Mouse (Mus musculus): ENCODE data around the gene Wdr70. TPM values are rescaled to one million over a fixed set of nuclear protein-coding genes. Genes with fewer than 3 reads are reported as not detected.
A peak's percentile ranks its signal among the peaks of the same experiment; 100 is the strongest.

The Wdr70 gene
- polyA plus RNA-seq, 1 experiment = 36.1 TPM

DNA sequence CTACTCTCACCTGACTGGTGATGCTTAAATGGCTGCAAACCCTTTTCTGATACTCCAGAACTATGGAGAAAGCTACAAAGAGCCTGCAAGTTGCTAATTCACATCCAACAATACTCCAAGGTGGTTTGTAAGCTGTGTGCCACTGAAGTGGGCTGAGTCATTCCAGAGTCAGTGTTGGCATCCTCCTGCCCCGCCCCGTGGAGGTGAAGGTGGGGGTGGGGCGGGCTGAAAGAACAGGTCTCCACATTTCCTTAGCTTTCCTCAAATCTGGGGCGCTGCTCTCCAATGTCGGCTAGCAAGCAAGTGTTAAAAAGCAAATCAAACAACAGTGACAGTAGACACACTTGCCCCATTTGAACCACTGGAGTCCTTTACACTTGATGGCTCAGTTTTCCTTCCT, 208.7 kb downstream of the Wdr70 start:
- no peak overlapping the region for H3K27ac ChIP-seq (ENCODE audit: insufficient read depth, low read length)
- 89% methylated on average over 5 of the region's 5 CpGs for WGBS
- no peak overlapping the region for H3K4me3 ChIP-seq (replicated peaks; ENCODE audit: insufficient read depth, low read depth, low read length)
- no peaks in the 10 kb centered on the region; the same call in 1 of the 2 replicates for H3K27me3 ChIP-seq (ENCODE audit: control insufficient read depth, insufficient read depth, low read length)
- 0 out of 2 replicates have a peak, but pooled peaks cover 2% of the 10 kb centered on the region for H3K4me1 ChIP-seq (ENCODE audit: control insufficient read depth, insufficient read depth, low read length)
- no peak for DNase-seq
- no peak for TF ChIP-seq POLR2A (IDR thresholded peaks at IDR 0.05; ENCODE audit: borderline replicate concordance, insufficient read depth, low read length)
- TF ChIP-seq CTCF (IDR thresholded peaks at IDR 0.05; ENCODE audit: borderline replicate concordance, insufficient read depth, low read depth, low read length) = no peak

DNA sequence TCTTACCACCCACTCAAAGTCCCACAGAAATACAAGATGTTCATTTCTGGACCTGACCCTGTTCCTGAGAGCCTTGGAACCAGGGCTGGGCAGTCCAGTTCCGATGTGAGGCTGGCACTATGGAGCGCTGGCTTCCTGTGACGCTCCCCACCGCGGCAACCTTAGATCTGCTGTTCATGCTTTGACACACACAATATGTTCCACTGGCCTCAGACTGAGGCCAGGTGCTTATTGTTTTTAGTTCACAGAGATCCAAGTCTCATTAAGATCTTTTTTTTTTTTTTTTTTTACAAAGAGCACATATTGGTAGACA, 209.7 kb downstream of the Wdr70 start:
- Histone ChIP-seq H3K4me3 (replicated peaks; ENCODE audit: insufficient read depth, low read depth, low read length) (no peak overlapping the region), H3K4me1 (ENCODE audit: control insufficient read depth, insufficient read depth, low read length) (0 out of 2 replicates have a peak, but pooled peaks cover 2% of the 10 kb centered on the region), H3K27ac (ENCODE audit: insufficient read depth, low read length) (no peak overlapping the region), H3K27me3 (ENCODE audit: control insufficient read depth, insufficient read depth, low read length) (no peaks in the 10 kb centered on the region; the same call in 1 of the 2 replicates)
- 22% methylated on average over 5 of the region's 5 CpGs for WGBS
- peak in 1 of 2 experiments; percentile 11 for DNase-seq
- TF ChIP-seq POLR2A (IDR thresholded peaks at IDR 0.05; ENCODE audit: borderline replicate concordance, insufficient read depth, low read length) (no peak), CTCF (IDR thresholded peaks at IDR 0.05; ENCODE audit: borderline replicate concordance, insufficient read depth, low read depth, low read length) (no peak)

DNA sequence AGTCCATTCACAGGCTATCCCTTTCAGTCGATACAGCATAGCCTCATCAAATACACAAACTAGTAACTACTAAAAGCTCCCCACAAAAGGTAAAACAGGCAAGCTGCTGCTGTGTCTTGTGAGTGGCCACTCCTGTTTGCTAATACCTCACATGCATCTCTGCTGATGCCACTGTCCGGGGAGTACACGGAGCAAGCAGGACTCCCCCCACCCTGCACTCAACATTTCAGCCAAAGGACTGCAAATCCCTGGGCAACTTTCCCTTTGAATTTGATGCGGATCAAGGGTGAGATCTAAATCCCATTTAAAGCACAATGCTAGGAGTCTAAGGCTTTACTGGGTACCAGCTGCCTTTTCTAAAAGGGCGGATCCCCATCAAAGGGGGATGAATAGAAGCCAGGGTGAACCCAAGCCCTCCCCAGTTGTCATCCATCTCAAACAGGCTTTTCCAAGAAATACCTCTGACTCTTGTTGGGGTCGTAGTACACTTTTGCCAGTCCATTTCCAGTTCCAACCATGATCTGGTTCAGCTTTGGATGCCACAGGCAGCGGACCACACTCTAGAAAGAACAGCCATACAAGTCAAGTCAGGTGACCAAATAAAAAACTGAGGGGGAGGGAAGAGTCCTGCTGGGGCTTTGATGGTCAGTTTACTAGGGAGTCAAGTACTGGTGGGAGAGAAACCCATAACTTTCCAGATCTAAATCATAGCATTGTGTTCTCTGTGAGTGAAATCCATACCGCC, 210.2 kb downstream of the Wdr70 start:
- H3K4me3 ChIP-seq (replicated peaks; ENCODE audit: insufficient read depth, low read depth, low read length) = no peak overlapping the region
- H3K4me1 ChIP-seq (ENCODE audit: control insufficient read depth, insufficient read depth, low read length) = 0 out of 2 replicates have a peak, but pooled peaks cover 2% of the 10 kb centered on the region
- DNase-seq = no peak
- TF ChIP-seq CTCF (IDR thresholded peaks at IDR 0.05; ENCODE audit: borderline replicate concordance, insufficient read depth, low read depth, low read length) (no peak), POLR2A (IDR thresholded peaks at IDR 0.05; ENCODE audit: borderline replicate concordance, insufficient read depth, low read length) (no peak)
- no peak overlapping the region for H3K27ac ChIP-seq (ENCODE audit: insufficient read depth, low read length)
- 86% methylated on average over 8 of the region's 8 CpGs for WGBS
- no peaks in the 10 kb centered on the region; the same call in 1 of the 2 replicates for H3K27me3 ChIP-seq (ENCODE audit: control insufficient read depth, insufficient read depth, low read length)

DNA sequence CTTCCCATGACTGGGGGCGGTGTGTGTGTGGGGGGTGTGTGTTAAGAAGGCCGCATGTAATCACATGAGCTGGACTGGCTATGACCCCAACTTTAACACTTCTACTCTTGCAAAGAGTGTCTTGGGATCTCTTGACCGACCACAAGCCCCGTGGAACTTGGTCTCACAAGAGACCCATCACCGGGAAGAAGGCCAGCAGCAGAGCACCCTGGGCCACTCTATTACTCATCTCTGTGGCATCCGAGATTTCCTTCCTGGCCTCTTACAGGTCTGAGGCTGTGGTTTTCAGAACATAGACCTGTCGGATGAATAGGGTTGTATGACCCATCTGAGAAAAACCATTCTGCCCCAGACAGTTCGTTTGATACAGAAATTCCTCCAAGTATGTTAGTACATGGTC, 212.4 kb downstream of the Wdr70 start:
- TF ChIP-seq POLR2A (IDR thresholded peaks at IDR 0.05; ENCODE audit: borderline replicate concordance, insufficient read depth, low read length) (no peak), CTCF (IDR thresholded peaks at IDR 0.05; ENCODE audit: borderline replicate concordance, insufficient read depth, low read depth, low read length) (no peak)
- no peak overlapping the region for H3K4me3 ChIP-seq (replicated peaks; ENCODE audit: insufficient read depth, low read depth, low read length)
- 87% methylated on average over 8 of the region's 8 CpGs for WGBS
- no peaks in the 10 kb centered on the region for H3K27me3 ChIP-seq (ENCODE audit: control insufficient read depth, insufficient read depth, low read length)
- no peak overlapping the region for H3K27ac ChIP-seq (ENCODE audit: insufficient read depth, low read length)
- H3K4me1 ChIP-seq (ENCODE audit: control insufficient read depth, insufficient read depth, low read length) = 0 out of 2 replicates have a peak, but pooled peaks cover 2% of the 10 kb centered on the region
- DNase-seq = no peak

DNA sequence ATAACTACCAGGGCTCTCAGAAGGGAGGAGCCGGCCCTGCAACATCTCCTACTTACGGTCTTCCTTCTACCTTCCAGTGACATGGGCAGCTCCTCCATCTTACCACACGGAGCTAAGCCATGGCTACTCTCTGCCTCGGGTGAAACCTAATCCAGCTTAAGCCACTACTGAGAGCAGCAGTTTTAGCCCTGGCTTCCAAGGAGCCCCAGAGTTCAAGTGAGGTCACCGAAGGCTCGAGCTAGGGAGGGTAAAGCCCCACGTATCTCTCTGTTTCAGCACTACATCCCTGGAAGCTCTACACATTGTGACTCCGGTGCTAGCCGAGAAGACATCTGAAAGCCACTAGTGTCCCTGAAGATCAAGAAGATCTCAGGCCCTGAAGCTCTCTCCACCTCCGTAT, 213.9 kb downstream of the Wdr70 start:
- Histone ChIP-seq H3K27ac (ENCODE audit: insufficient read depth, low read length) (no peak overlapping the region), H3K4me1 (ENCODE audit: control insufficient read depth, insufficient read depth, low read length) (0 out of 2 replicates have a peak, but pooled peaks cover 2% of the 10 kb centered on the region), H3K27me3 (ENCODE audit: control insufficient read depth, insufficient read depth, low read length) (no peaks in the 10 kb centered on the region), H3K4me3 (replicated peaks; ENCODE audit: insufficient read depth, low read depth, low read length) (no peak overlapping the region)
- no peak for TF ChIP-seq CTCF (IDR thresholded peaks at IDR 0.05; ENCODE audit: borderline replicate concordance, insufficient read depth, low read depth, low read length)
- TF ChIP-seq POLR2A (IDR thresholded peaks at IDR 0.05; ENCODE audit: borderline replicate concordance, insufficient read depth, low read length) = no peak
- no peak for DNase-seq
- WGBS = 81% methylated on average over 10 of the region's 10 CpGs

DNA sequence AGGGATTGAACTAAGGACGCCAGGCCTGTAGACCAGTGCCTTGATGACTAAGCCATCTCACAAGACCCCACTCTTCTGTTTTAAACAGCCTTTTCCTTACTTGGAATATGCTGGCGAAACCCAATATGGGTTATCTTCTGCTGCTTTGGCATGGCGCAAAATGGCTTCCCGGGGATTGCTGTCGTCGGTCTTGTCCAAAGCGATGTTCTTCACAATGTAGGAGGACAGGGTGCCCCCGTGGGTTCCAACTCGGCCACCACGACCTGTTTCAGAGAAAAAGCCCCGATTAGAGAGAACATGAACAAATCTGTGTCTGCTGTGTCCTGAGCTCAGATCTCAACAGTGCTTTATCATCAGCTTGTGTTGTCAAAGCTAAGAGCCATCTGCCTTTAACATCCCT, 214.8 kb downstream of the Wdr70 start:
- TF ChIP-seq POLR2A (IDR thresholded peaks at IDR 0.05; ENCODE audit: borderline replicate concordance, insufficient read depth, low read length) (no peak), CTCF (IDR thresholded peaks at IDR 0.05; ENCODE audit: borderline replicate concordance, insufficient read depth, low read depth, low read length) (no peak)
- no peaks in the 10 kb centered on the region for H3K27me3 ChIP-seq (ENCODE audit: control insufficient read depth, insufficient read depth, low read length)
- DNase-seq = no peak
- no peaks in the 10 kb centered on the region for H3K4me1 ChIP-seq (ENCODE audit: control insufficient read depth, insufficient read depth, low read length)
- 92% methylated on average over 11 of the region's 11 CpGs for WGBS
- no peak overlapping the region for H3K27ac ChIP-seq (ENCODE audit: insufficient read depth, low read length)
- H3K4me3 ChIP-seq (replicated peaks; ENCODE audit: insufficient read depth, low read depth, low read length) = no peak overlapping the region

DNA sequence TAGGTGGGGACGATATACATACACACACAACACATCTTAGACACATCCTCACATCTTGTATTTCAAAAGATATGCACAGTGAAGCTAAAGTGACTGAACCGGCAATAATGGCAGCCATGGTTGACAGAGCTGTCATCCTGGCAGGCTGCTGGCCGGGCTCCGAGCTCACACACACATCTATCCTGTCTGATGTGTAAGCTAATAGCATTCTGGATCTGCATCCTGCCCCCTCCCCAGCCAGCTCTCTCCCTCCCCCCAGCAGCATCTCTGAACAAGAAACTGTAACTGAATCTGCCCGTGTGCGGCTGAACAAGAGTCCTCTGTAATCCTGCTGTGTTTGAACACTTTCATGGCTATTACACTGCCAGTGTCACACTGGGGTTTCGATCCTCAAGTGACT, 219.1 kb downstream of the Wdr70 start:
- H3K27me3 ChIP-seq (ENCODE audit: control insufficient read depth, insufficient read depth, low read length) = no peaks in the 10 kb centered on the region; the same call in 1 of the 2 replicates
- WGBS = 46% methylated on average over 7 of the region's 7 CpGs
- no peak overlapping the region for H3K4me3 ChIP-seq (replicated peaks; ENCODE audit: insufficient read depth, low read depth, low read length)
- no peak overlapping the region for H3K27ac ChIP-seq (ENCODE audit: insufficient read depth, low read length)
- H3K4me1 ChIP-seq (ENCODE audit: control insufficient read depth, insufficient read depth, low read length) = no peaks in the 10 kb centered on the region
- no peak for DNase-seq
- TF ChIP-seq POLR2A (IDR thresholded peaks at IDR 0.05; ENCODE audit: borderline replicate concordance, insufficient read depth, low read length) (no peak), CTCF (IDR thresholded peaks at IDR 0.05; ENCODE audit: borderline replicate concordance, insufficient read depth, low read depth, low read length) (no peak)

DNA sequence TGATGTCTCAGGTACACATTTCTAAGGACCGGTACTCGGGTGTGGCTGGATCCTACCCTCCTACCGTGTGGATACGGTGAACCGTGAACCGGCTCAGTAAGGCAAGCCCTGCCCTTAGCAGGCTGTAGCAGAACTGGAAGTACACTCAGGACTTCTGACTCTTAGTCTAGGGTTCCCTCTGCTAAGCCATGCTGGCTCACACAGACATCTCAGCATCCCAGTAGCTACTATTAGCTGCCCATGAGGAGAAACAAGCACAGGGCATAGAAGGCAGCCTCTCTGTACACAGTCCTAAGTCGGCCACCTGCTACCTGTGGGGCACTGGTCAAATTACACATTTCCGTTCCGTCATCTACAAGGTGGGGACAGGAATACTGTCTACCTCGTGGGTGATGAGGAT, 220.1 kb downstream of the Wdr70 start:
- H3K27me3 ChIP-seq (ENCODE audit: control insufficient read depth, insufficient read depth, low read length) = no peaks in the 10 kb centered on the region; the same call in 1 of the 2 replicates
- TF ChIP-seq POLR2A (IDR thresholded peaks at IDR 0.05; ENCODE audit: borderline replicate concordance, insufficient read depth, low read length) (no peak), CTCF (IDR thresholded peaks at IDR 0.05; ENCODE audit: borderline replicate concordance, insufficient read depth, low read depth, low read length) (no peak)
- no peaks in the 10 kb centered on the region for H3K4me1 ChIP-seq (ENCODE audit: control insufficient read depth, insufficient read depth, low read length)
- H3K4me3 ChIP-seq (replicated peaks; ENCODE audit: insufficient read depth, low read depth, low read length) = no peak overlapping the region
- H3K27ac ChIP-seq (ENCODE audit: insufficient read depth, low read length) = no peak overlapping the region
- DNase-seq = no peak
- 72% methylated on average over 10 of the region's 10 CpGs for WGBS

Measured in cerebellum, adult 2 months (tissue).